Mouse (Mus musculus): ENCODE results near the gene Cyb561. TPM values are rescaled to one million over a fixed set of nuclear protein-coding genes. Genes with fewer than 3 reads are reported as not detected.
A peak's percentile ranks its signal among the peaks of the same experiment; 100 is the strongest.

Cyb561 gene
- polyA plus RNA-seq, 1 experiment from 2014 or later, result 31.6 TPM

GRCm38 (mm10) chr11:105938771-105939170, 14.4 kb downstream of the Cyb561 start:
- POLR2A ChIA-PET, result no interaction called here
- no peaks in the 10 kb centered on the region for H3K27me3 ChIP-seq
- no peak for DNase-seq (ENCODE audit: low read depth, low spot score)
- ATAC-seq, result no peak
- no peak for TF ChIP-seq CTCF (IDR thresholded peaks at IDR 0.05)
- CTCF ChIA-PET, result interaction anchor here (0.8 kb wide), 1 partner anchor 88 kb away, joined by 3 read pairs; no protein-coding TSS in a partner anchor
- in situ Hi-C loops (cut with MboI; ENCODE audit: low pct_unique_long_range_greater_than_20kb), result no loop called here

- no peaks in the 10 kb centered on the region for H3K27me3 ChIP-seq
- in situ Hi-C loops (cut with MboI; ENCODE audit: low pct_unique_long_range_greater_than_20kb), result no loop called here
- ChIA-PET POLR2A (no interaction called here), CTCF (no interaction called here)
- DNase-seq (ENCODE audit: low read depth, low spot score) (no peak), ATAC-seq (no peak)
- no peak for TF ChIP-seq CTCF (IDR thresholded peaks at IDR 0.05)
These were observed 16.2 kb downstream of the Cyb561 start for GRCm38 (mm10) chr11:105936974-105937373.

- TF ChIP-seq CTCF (IDR thresholded peaks at IDR 0.05), result no peak
- ATAC-seq, result no peak
- in situ Hi-C loops (cut with MboI; ENCODE audit: low pct_unique_long_range_greater_than_20kb), result no loop called here
- ChIA-PET POLR2A (interaction anchor here (1.5 kb wide), 1 partner anchor 12 kb away, joined by 3 read pairs; no protein-coding TSS in a partner anchor), CTCF (interaction anchor here (1.3 kb wide), 1 partner anchor 9 kb away, joined by 3 read pairs; no protein-coding TSS in a partner anchor)
- no peaks in the 10 kb centered on the region for H3K27me3 ChIP-seq
- DNase-seq (ENCODE audit: low read depth, low spot score), result no peak
These were observed 16.9 kb downstream of the Cyb561 start for GRCm38 (mm10) chr11:105936200-105936599.

- in situ Hi-C loops (cut with MboI; ENCODE audit: low pct_unique_long_range_greater_than_20kb), result no loop called here
- no peaks in the 10 kb centered on the region for H3K27me3 ChIP-seq
- DNase-seq (ENCODE audit: low read depth, low spot score), result no peak
- ChIA-PET CTCF (interaction anchor here (1.3 kb wide), 1 partner anchor 8 kb away, joined by 3 read pairs; no protein-coding TSS in a partner anchor), POLR2A (interaction anchor here (1.5 kb wide), 1 partner anchor 13 kb away, joined by 3 read pairs; no protein-coding TSS in a partner anchor)
- no peak for ATAC-seq
- TF ChIP-seq CTCF (IDR thresholded peaks at IDR 0.05), result no peak
These were observed 17.6 kb downstream of the Cyb561 start for GRCm38 (mm10) chr11:105935496-105935895.

GRCm38 (mm10) chr11:105934816-105935215, 18.3 kb downstream of the Cyb561 start:
- no peak for TF ChIP-seq CTCF (IDR thresholded peaks at IDR 0.05)
- ChIA-PET CTCF (no interaction called here), POLR2A (interaction anchor here (0.6 to 1.5 kb wide), 2 partner anchors 14 to 503 kb away, joined by 3 read pairs; no protein-coding TSS in a partner anchor)
- DNase-seq (ENCODE audit: low read depth, low spot score) (no peak), ATAC-seq (no peak)
- in situ Hi-C loops (cut with MboI; ENCODE audit: low pct_unique_long_range_greater_than_20kb), result loop anchor here (5.0 kb wide), 2 partner anchors 32 to 87 kb away; partner anchors contain the start of gene Ace
- H3K27me3 ChIP-seq, result no peaks in the 10 kb centered on the region

- ATAC-seq, result peak; percentile 27
These were observed 18.8 kb downstream of the Cyb561 start for GRCm38 (mm10) chr11:105934303-105934711.

DNA sequence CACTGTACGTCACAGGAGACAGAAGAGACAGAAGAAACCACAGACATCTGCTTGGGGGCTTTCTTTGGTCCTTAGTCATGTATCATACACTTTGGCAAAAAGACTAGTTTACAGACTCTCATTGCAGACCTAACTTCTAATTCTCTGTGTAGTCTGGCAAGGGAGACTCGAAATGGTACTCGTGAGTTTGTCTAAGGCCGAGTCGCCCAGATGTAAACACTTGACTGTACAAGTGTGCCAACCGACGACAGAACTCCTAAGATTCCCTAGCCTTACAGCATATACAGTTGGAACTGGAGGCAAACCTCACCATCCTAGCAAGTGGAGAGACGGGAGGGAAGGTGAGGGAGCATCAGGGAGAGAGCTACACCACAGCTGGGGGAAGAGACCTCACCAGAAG, 19.4 kb downstream of the Cyb561 start:
- CTCF ChIA-PET, result no interaction called here
- POLR2A ChIA-PET, result no interaction called here
- H3K27me3 ChIP-seq, result no peaks in the 10 kb centered on the region
- DNase-seq (ENCODE audit: low read depth, low spot score) (no peak), ATAC-seq (no peak)
- TF ChIP-seq CTCF (IDR thresholded peaks at IDR 0.05), result no peak
- in situ Hi-C loops (cut with MboI; ENCODE audit: low pct_unique_long_range_greater_than_20kb), result loop anchor here (5.0 kb wide), 2 partner anchors 34 to 89 kb away; partner anchors contain the start of gene Ace

More at GRCm38 (mm10) chr11:105934303-105934711, 18.8 kb downstream of the Cyb561 start:
- no peaks in the 10 kb centered on the region for H3K27me3 ChIP-seq
- POLR2A ChIA-PET, result no interaction called here
- in situ Hi-C loops (cut with MboI; ENCODE audit: low pct_unique_long_range_greater_than_20kb), result loop anchor here (5.0 kb wide), 2 partner anchors 33 to 88 kb away; partner anchors contain the start of gene Ace
- DNase-seq (ENCODE audit: low read depth, low spot score), result no peak
- TF ChIP-seq CTCF (IDR thresholded peaks at IDR 0.05), result no peak
- CTCF ChIA-PET, result no interaction called here

- no peak for DNase-seq (ENCODE audit: low read depth, low spot score)
- no peaks in the 10 kb centered on the region for H3K27me3 ChIP-seq
- TF ChIP-seq CTCF (IDR thresholded peaks at IDR 0.05), result no peak
- in situ Hi-C loops (cut with MboI; ENCODE audit: low pct_unique_long_range_greater_than_20kb), result loop anchor here (5.0 kb wide), 2 partner anchors 36 to 91 kb away; partner anchors contain the start of gene Ace
- no peak for ATAC-seq
- CTCF ChIA-PET, result interaction anchor here (1.0 to 2.4 kb wide), 3 partner anchors 10 to 96 kb away, joined by 3 to 7 read pairs (median 6); no protein-coding TSS in a partner anchor
- POLR2A ChIA-PET, result no interaction called here
These were observed 21.8 kb downstream of the Cyb561 start for GRCm38 (mm10) chr11:105931380-105931779.

GRCm38 (mm10) chr11:105928171-105928570, 25.0 kb downstream of the Cyb561 start:
- ChIA-PET POLR2A (no interaction called here), CTCF (interaction anchor here (1.4 to 4.2 kb wide), 4 partner anchors 23 to 106 kb away, joined by 3 to 21 read pairs (median 6); partner anchors contain the start of gene Cyb561)
- in situ Hi-C loops (cut with MboI; ENCODE audit: low pct_unique_long_range_greater_than_20kb), result no loop called here

DNA sequence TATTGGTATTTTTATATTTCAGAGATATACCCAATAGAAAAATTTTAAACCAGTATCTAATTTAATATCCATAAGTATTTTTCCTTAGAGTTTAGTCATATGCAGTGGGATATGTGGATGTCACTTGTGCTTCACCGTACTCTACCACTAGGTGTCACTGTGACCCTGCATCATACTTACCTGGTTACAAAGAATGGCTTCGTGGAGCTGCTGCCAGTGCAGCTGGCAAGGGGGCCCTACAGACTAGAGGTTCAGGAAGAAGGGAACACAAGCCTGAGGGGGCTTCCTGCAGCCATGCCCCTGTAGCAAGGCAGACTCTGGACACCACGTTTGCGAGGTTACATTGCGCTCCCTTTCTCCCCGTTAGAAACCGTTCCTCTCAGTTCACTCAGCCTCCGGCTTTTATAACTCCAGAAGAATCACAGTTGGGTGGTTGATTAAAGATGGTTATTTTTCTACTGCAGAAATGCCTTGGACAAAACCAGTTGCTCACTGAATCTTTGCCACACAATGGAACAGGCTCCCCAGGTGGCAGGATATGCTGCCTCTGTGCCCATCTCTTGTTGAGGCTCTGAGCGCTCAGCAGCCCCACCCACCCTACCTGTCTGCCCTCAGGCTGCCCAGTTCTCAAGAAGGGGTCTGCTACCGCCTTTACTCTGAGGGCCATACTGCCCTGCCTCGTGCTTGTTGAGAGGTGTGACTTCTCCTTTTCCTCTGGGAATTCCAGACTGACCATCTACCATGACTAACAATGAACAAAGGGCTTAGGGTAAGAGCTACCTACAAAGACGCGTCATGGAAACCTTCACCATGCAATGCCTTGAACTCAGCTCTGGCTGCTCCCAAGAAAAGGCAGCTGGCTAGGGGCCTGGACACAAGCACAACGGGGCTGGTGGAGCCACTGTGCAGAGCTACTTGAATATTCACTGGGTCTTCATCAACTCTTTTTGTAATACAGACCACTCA, 25.8 kb downstream of the Cyb561 start:
- ChIA-PET CTCF (interaction anchor here (0.8 to 4.2 kb wide), 8 partner anchors 9 to 135 kb away, joined by 3 to 21 read pairs (median 4); partner anchors contain the start of gene Cyb561), POLR2A (no interaction called here)
- no peaks in the 10 kb centered on the region for H3K27me3 ChIP-seq
- ATAC-seq (peak; percentile 41), DNase-seq (ENCODE audit: low read depth, low spot score) (no peak)
- TF ChIP-seq CTCF (IDR thresholded peaks at IDR 0.05), result peak; percentile 87
- in situ Hi-C loops (cut with MboI; ENCODE audit: low pct_unique_long_range_greater_than_20kb), result no loop called here

More at GRCm38 (mm10) chr11:105928171-105928570, 25.0 kb downstream of the Cyb561 start:
- no peak for DNase-seq (ENCODE audit: low read depth, low spot score)
- H3K27me3 ChIP-seq, result no peaks in the 10 kb centered on the region
- ATAC-seq, result no peak
- TF ChIP-seq CTCF (IDR thresholded peaks at IDR 0.05), result no peak

Measured in Patski (cell line).